Mouse (Mus musculus): ENCODE measurements around the gene Cntn6. TPM values are rescaled to one million over a fixed set of nuclear protein-coding genes. Genes with fewer than 3 reads are reported as not detected.

The Cntn6 gene
- polyA plus RNA-seq (2016; fragmentation: Nextera tagmentation; extraction: Ambion mirVana) = 0.14 TPM in 1 of 2 replicates, not detected in the other

DNA sequence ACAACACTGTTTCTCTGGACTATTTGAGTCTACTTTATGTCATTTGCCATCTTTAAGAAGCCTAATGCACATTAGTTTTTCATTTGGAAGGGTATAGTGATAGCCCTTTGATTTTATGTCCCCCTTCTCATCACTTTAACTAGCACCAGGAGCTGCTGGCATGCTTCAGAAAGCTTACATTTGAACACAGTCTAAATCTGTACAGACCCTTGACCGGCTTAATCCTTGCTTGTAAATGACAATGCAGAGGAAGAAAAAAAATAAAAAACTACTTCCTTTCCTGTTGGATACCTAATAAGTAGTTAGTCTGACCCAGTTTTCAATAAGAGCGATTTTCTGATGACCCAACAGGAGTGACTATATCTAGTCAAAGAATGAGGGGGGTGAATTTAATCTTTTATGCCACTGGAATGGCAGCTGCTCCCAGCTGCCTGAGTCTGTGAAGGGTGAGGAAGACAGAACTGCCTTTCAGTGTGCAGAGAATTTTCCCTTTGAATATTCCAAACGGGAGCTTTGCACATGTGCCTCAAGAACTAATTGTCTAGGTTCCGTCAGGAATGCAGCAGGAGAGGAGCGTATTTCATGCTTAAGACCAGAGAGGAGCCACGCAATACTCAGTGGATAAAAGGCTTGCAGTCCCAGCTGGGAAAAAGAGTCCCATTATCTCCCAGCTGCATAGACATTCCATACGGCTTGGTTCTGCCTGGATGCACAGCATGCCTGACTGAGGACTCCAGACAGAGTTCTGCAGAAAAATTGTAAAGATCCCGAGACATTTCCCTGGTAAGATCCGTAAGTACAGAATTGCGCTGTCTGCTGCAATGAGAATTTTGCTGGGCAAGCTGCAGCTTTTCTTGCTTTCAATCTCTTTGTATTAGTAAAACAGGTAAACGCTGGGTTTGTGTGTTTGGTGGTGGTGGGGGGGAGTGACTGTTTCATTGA is at the start of gene Cntn6:
Gene Cntn6 (plus strand): TSS at position 301 of the 942 bp plus-strand sequence.
- 74% methylated on average over 11 of the region's 11 CpGs for WGBS
- Histone ChIP-seq H3K36me3 (no peaks in the 10 kb centered on the region), H3K27me3 (ENCODE audit: low read depth, poor library complexity, severe bottlenecking) (no peaks in the 10 kb centered on the region), H3K9me3 (replicated peaks) (no peaks in the 10 kb centered on the region), H3K27ac (no peak within 1 kb of the TSS), H3K4me3 (no peak within 1 kb of the TSS), H3K4me1 (peaks cover 4% of the 10 kb centered on the region; the same call in 1 of the 2 replicates)
- DNase-seq (ENCODE audit: low spot score) = no peak

DNA sequence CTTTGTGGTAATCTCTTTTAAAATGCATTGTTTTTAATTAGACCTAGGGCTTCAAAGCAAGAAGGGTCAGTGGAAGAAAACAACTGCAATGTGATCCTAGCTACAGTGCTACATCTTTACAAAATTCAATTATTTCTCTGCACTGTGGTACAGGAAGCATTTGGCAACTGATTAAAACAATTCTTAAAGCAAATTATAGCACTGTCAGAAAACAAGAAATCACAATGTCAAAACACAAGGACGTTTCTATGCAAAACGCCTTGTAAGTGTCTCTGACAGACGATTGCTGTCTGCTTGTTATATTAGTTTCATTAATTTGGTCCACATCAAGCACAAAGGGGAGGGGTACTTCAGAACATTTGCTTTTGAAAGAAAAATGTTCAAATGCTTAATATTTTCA is 48.9 kb upstream of the Cntn6 start:
- DNase-seq (ENCODE audit: low spot score) = no peak
- 75% methylated on average over 3 of the region's 3 CpGs for WGBS

GRCm38 (mm10) chr6:104470706-104471105 is 21.9 kb upstream of the Cntn6 start:
- H3K36me3 ChIP-seq = no peaks in the 10 kb centered on the region
- H3K9me3 ChIP-seq (replicated peaks) = no peaks in the 10 kb centered on the region
- H3K27me3 ChIP-seq (ENCODE audit: low read depth, poor library complexity, severe bottlenecking) = no peaks in the 10 kb centered on the region
- H3K4me1 ChIP-seq = no peaks in the 10 kb centered on the region
- no peak for DNase-seq (ENCODE audit: low spot score)
- no peak overlapping the region for H3K27ac ChIP-seq
- WGBS = 93% methylated on average over 1 of the region's 1 CpGs
- no peak overlapping the region for H3K4me3 ChIP-seq

More for the DNA sequence above, 48.9 kb upstream of the Cntn6 start:
- Histone ChIP-seq H3K27me3 (ENCODE audit: low read depth, poor library complexity, severe bottlenecking) (no peaks in the 10 kb centered on the region), H3K4me3 (no peak overlapping the region), H3K4me1 (0 out of 2 replicates have a peak, but pooled peaks cover 5% of the 10 kb centered on the region), H3K9me3 (replicated peaks) (no peaks in the 10 kb centered on the region), H3K36me3 (no peaks in the 10 kb centered on the region), H3K27ac (no peak overlapping the region)

DNA sequence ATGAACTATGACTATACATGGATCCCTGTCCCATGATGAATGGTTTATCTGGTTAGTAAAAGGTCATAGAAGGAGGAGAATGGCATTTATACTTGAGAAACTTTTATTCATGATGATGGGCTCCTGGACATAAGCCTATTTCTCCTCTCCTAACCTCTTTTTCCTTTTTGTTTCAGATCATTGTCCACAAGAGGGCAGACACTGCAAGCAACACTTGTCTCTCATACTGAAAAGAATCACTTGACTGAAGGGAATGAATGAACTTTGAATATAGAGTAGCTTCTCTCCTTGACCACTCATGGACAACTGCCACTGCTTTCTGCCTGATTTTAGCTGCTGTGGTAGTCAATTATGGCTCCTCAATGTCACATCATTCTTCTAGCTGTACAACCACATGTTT is 13.3 kb upstream of the Cntn6 start:
- DNase-seq (ENCODE audit: low spot score) = no peak
- Histone ChIP-seq H3K27me3 (ENCODE audit: low read depth, poor library complexity, severe bottlenecking) (no peaks in the 10 kb centered on the region), H3K4me3 (no peak overlapping the region), H3K4me1 (no peaks in the 10 kb centered on the region), H3K27ac (no peak overlapping the region), H3K9me3 (replicated peaks) (no peaks in the 10 kb centered on the region), H3K36me3 (no peaks in the 10 kb centered on the region)

- Histone ChIP-seq H3K27me3 (ENCODE audit: low read depth, poor library complexity, severe bottlenecking) (no peaks in the 10 kb centered on the region), H3K27ac (no peak overlapping the region), H3K9me3 (replicated peaks) (no peaks in the 10 kb centered on the region), H3K4me3 (no peak overlapping the region), H3K36me3 (no peaks in the 10 kb centered on the region), H3K4me1 (peaks cover 4% of the 10 kb centered on the region; the same call in 1 of the 2 replicates)
- no peak for DNase-seq (ENCODE audit: low spot score)
- 85% methylated on average over 6 of the region's 6 CpGs for whole genome bisulfite sequencing
Observed at GRCm38 (mm10) chr6:104493459-104493858, 869 bp downstream of the Cntn6 start.

- H3K9me3 ChIP-seq (replicated peaks) = no peaks in the 10 kb centered on the region
- no peak for DNase-seq (ENCODE audit: low spot score)
- no peak overlapping the region for H3K27ac ChIP-seq
- H3K4me1 ChIP-seq = peaks cover 4% of the 10 kb centered on the region; the same call in 1 of the 2 replicates
- 83% methylated on average over 2 of the region's 2 CpGs for WGBS
- H3K4me3 ChIP-seq = no peak overlapping the region
- H3K27me3 ChIP-seq (ENCODE audit: low read depth, poor library complexity, severe bottlenecking) = no peaks in the 10 kb centered on the region
- no peaks in the 10 kb centered on the region for H3K36me3 ChIP-seq
Observed at GRCm38 (mm10) chr6:104495801-104496200, 3.2 kb downstream of the Cntn6 start.

GRCm38 (mm10) chr6:104563993-104564392 is 71.4 kb downstream of the Cntn6 start:
- Histone ChIP-seq H3K9me3 (replicated peaks) (no peaks in the 10 kb centered on the region), H3K36me3 (no peaks in the 10 kb centered on the region), H3K4me1 (no peaks in the 10 kb centered on the region), H3K27me3 (ENCODE audit: low read depth, poor library complexity, severe bottlenecking) (no peaks in the 10 kb centered on the region), H3K27ac (no peak overlapping the region), H3K4me3 (no peak overlapping the region)
- WGBS = 85% methylated on average over 1 of the region's 1 CpGs
- DNase-seq (ENCODE audit: low spot score) = no peak

DNA sequence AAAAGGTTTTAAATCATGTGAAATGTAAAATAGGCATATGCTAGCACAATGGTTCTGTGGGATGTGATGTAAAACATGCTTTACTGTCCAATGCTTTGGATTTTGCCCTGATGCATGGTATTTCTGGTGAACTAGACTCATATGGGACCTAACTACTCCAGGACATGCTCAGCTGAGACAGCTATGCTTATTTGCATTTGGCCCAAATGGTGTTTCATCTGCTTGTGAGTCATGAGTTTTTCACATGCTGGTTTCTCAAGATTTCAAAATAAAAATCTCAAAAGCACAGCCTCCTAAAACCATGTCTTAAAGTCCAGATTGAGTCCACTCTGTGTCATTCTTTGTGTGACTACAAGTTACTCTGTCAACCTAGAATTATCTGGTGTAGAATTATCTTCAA is 77.0 kb downstream of the Cntn6 start:
- no peaks in the 10 kb centered on the region for H3K27me3 ChIP-seq (ENCODE audit: low read depth, poor library complexity, severe bottlenecking)
- H3K4me1 ChIP-seq = no peaks in the 10 kb centered on the region
- H3K4me3 ChIP-seq = no peak overlapping the region
- DNase-seq (ENCODE audit: low spot score) = no peak
- H3K9me3 ChIP-seq (replicated peaks) = no peaks in the 10 kb centered on the region
- H3K36me3 ChIP-seq = no peaks in the 10 kb centered on the region
- no peak overlapping the region for H3K27ac ChIP-seq

DNA sequence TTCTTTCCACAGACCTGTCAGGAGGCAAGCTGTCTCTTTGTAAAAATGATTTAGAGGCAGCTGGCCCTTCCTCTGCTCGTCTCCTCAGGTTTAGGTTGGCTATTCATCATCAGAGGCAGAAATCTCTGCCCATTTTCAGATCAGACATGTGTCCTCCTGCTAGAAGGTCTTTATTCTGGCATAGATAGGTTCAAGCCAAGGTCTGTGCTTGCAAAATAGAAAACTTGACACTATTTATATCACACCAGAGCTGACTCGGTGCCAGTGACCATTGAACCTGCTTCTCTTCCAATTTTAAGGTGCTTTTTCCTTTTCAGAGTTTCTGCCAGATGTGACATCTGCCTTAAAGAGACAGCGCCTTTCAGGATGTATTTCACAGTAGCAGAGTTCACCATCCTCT is 95.4 kb downstream of the Cntn6 start:
- whole genome bisulfite sequencing = 72% methylated on average over 3 of the region's 3 CpGs
- Histone ChIP-seq H3K9me3 (replicated peaks) (no peaks in the 10 kb centered on the region), H3K27me3 (ENCODE audit: low read depth, poor library complexity, severe bottlenecking) (no peaks in the 10 kb centered on the region), H3K27ac (no peak overlapping the region), H3K4me3 (no peak overlapping the region), H3K4me1 (no peaks in the 10 kb centered on the region), H3K36me3 (no peaks in the 10 kb centered on the region)
- no peak for DNase-seq (ENCODE audit: low spot score)

DNA sequence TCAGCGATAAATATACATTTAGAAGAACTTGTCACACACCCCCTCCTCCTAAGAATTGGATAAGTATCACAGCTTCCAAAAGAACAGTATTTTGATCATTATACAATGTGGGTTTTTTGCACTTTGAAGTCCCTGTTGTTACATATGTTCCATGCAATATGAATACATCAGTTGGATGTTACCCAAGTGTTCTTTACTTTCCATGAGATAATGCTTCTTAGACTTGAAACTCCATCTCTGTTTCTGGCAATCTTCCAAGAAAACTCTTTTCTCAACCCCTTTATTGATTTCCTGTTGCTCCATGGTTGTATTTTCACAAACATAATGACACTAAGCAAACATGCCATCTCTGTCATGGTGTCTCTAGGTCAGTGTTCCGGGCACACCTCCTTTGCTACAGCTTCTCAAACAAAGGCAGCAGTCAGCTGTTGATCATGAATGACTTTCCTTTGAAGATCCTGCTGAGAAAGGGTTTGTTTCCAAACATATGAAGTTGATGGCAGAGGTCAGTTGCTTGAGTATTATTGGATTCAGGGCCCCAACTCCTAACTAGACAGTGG is 108.3 kb downstream of the Cntn6 start:
- no peaks in the 10 kb centered on the region for H3K27me3 ChIP-seq (ENCODE audit: low read depth, poor library complexity, severe bottlenecking)
- H3K4me3 ChIP-seq = no peak overlapping the region
- DNase-seq (ENCODE audit: low spot score) = no peak
- 89% methylated on average over 2 of the region's 2 CpGs for WGBS
- no peak overlapping the region for H3K27ac ChIP-seq
- H3K9me3 ChIP-seq (replicated peaks) = no peaks in the 10 kb centered on the region
- H3K4me1 ChIP-seq = 0 out of 2 replicates have a peak, but pooled peaks cover 3% of the 10 kb centered on the region
- no peaks in the 10 kb centered on the region for H3K36me3 ChIP-seq

DNA sequence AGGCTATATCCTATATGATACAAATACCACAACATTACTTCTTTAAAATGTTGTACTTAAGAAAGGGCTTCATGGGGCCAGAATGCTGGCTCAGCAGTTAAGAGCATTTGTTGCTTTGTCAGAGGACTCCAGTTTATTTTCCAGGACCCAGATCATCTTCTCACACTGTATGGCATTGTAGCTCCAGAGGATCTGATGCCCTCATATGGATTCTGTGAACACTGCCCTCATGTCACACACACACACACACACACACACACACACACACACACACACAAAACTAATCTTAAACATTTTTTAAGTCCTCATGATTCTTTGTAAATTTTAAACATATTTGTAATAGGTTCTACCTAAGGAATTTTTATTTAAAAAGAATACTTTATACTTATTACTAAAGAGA is 110.3 kb downstream of the Cntn6 start:
- Histone ChIP-seq H3K27me3 (ENCODE audit: low read depth, poor library complexity, severe bottlenecking) (no peaks in the 10 kb centered on the region), H3K4me1 (0 out of 2 replicates have a peak, but pooled peaks cover 3% of the 10 kb centered on the region), H3K4me3 (no peak overlapping the region), H3K9me3 (replicated peaks) (no peaks in the 10 kb centered on the region), H3K36me3 (no peaks in the 10 kb centered on the region), H3K27ac (no peak overlapping the region)
- no peak for DNase-seq (ENCODE audit: low spot score)

GRCm38 (mm10) chr6:104603371-104603770 is 110.8 kb downstream of the Cntn6 start:
- H3K4me3 ChIP-seq = no peak overlapping the region
- 90% methylated on average over 4 of the region's 4 CpGs for WGBS
- DNase-seq (ENCODE audit: low spot score) = no peak
- no peak overlapping the region for H3K27ac ChIP-seq
- H3K36me3 ChIP-seq = no peaks in the 10 kb centered on the region
- H3K4me1 ChIP-seq = 0 out of 2 replicates have a peak, but pooled peaks cover 3% of the 10 kb centered on the region
- no peaks in the 10 kb centered on the region for H3K27me3 ChIP-seq (ENCODE audit: low read depth, poor library complexity, severe bottlenecking)
- H3K9me3 ChIP-seq (replicated peaks) = no peaks in the 10 kb centered on the region

DNA sequence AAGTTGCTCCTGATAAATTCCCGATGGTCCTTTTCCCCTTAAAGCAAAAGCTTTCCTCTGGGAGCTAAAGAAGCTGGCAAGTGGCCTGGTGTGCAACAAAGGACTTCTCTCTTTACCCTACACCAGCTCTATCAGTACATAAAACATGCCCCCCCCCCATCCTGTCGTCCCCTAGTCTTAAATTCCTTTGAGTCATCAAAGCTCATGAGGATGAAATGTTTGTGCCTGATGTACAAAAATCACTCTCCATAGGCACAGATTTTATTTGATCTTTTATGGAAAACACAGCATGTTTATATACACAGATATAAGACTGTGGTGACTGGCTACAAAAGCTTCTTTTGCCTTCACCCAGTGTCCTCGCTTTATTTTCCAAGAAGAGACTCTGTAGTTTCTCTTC is 112.6 kb downstream of the Cntn6 start:
- no peak for DNase-seq (ENCODE audit: low spot score)
- H3K27me3 ChIP-seq (ENCODE audit: low read depth, poor library complexity, severe bottlenecking) = no peaks in the 10 kb centered on the region
- 66% methylated on average over 3 of the region's 3 CpGs for WGBS
- no peaks in the 10 kb centered on the region for H3K36me3 ChIP-seq
- H3K4me3 ChIP-seq = no peak overlapping the region
- H3K9me3 ChIP-seq (replicated peaks) = no peaks in the 10 kb centered on the region
- H3K4me1 ChIP-seq = 0 out of 2 replicates have a peak, but pooled peaks cover 3% of the 10 kb centered on the region
- H3K27ac ChIP-seq = no peak overlapping the region

Data from limb, embryonic 10.5 days (tissue).